Mouse (Mus musculus) ES-Bruce4 (cell line): ENCODE measurements around the gene Atp8a2. TPM values are rescaled to one million over a fixed set of nuclear protein-coding genes. Genes with fewer than 3 reads are reported as not detected.

Experiments
- H3K27ac ChIP-seq: 2 replicates; pipeline ENCODE4 v1.5.1; 2012; ENCODE audit warnings: low read length, inconsistent platforms; ENCODE audit not compliant: insufficient read depth
- H3K27me3 ChIP-seq: 2 replicates; pipeline ENCODE4 v1.6.1; 2012; ENCODE audit warnings: mild to moderate bottlenecking, low read length, inconsistent platforms; ENCODE audit not compliant: control insufficient read depth, poor library complexity, insufficient read depth, severe bottlenecking
- H3K36me3 ChIP-seq: 2 replicates; pipeline ENCODE4 v1.6.1; 2012; ENCODE audit warnings: inconsistent platforms, mild to moderate bottlenecking, low read length, moderate library complexity; ENCODE audit not compliant: control insufficient read depth, poor library complexity, insufficient read depth, severe bottlenecking
- H3K4me1 ChIP-seq: one replicate; pipeline ENCODE4 v1.8.1; 2011; ENCODE audit warnings: low read length; ENCODE audit not compliant: control insufficient read depth, insufficient read depth
- H3K4me3 ChIP-seq: 2 replicates; pipeline ENCODE4 v1.5.1; 2011; ENCODE audit warnings: low read depth, mild to moderate bottlenecking, low read length
- H3K9ac ChIP-seq: 2 replicates; pipeline ENCODE4 v1.6.1; 2012; ENCODE audit warnings: low read depth, mild to moderate bottlenecking, inconsistent platforms; ENCODE audit not compliant: poor library complexity, severe bottlenecking
- H3K9me3 ChIP-seq: replicated peaks from 2 replicates; pipeline ENCODE4 v1.6.1; 2012; ENCODE audit warnings: mild to moderate bottlenecking, low read length, inconsistent platforms; ENCODE audit not compliant: control insufficient read depth, poor library complexity, insufficient read depth, severe bottlenecking
- CTCF ChIP-seq: IDR thresholded peaks from one replicate; pipeline ENCODE4 v1.8.1; 2011; ENCODE audit warnings: low read depth, low read length
- EP300 ChIP-seq: IDR thresholded peaks from 2 replicates; pipeline ENCODE4 v1.6.1; 2011; ENCODE audit warnings: low read depth, low read length; ENCODE audit not compliant: insufficient read depth
- POLR2A ChIP-seq: IDR thresholded peaks from one replicate; pipeline ENCODE4 v1.8.1; 2011; ENCODE audit warnings: low read length; ENCODE audit not compliant: insufficient read depth
- polyA plus RNA-seq: library from polyadenylated mRNA; stranded (reverse); fragments of >200 nt; gene quantifications from 2 replicates; pipeline ENCODE4 v1.2.4, GENCODE M21; 2011; ENCODE audit warnings: low read depth; ENCODE audit not compliant: missing spikeins, insufficient read depth, insufficient read length

Gene Atp8a2
- polyA plus RNA-seq, 1 experiment, result 1.1 TPM

GRCm38 (mm10) chr14:59966981-59967380 lies 230.0 kb downstream of the Atp8a2 start:
- H3K4me3 ChIP-seq, result no peak overlapping the region
- H3K4me1 ChIP-seq, result no peaks in the 10 kb centered on the region
- TF ChIP-seq POLR2A (no peak), CTCF (no peak), EP300 (no peak)
- no peaks in the 10 kb centered on the region for H3K27me3 ChIP-seq
- no peak overlapping the region for H3K27ac ChIP-seq
- no peak overlapping the region for H3K9ac ChIP-seq
- H3K36me3 ChIP-seq, result no peaks in the 10 kb centered on the region
- no peaks in the 10 kb centered on the region for H3K9me3 ChIP-seq

- TF ChIP-seq POLR2A (no peak), CTCF (no peak), EP300 (no peak)
- no peaks in the 10 kb centered on the region for H3K4me1 ChIP-seq
- no peak overlapping the region for H3K4me3 ChIP-seq
- H3K27ac ChIP-seq, result no peak overlapping the region
- no peaks in the 10 kb centered on the region for H3K27me3 ChIP-seq
- H3K36me3 ChIP-seq, result no peaks in the 10 kb centered on the region
- no peaks in the 10 kb centered on the region for H3K9me3 ChIP-seq
- H3K9ac ChIP-seq, result no peak overlapping the region
Measured at GRCm38 (mm10) chr14:59964569-59964968, 232.4 kb downstream of the Atp8a2 start.

- Histone ChIP-seq H3K36me3 (no peaks in the 10 kb centered on the region), H3K27ac (no peak overlapping the region), H3K9me3 (no peaks in the 10 kb centered on the region), H3K4me1 (no peaks in the 10 kb centered on the region), H3K4me3 (no peak overlapping the region), H3K27me3 (no peaks in the 10 kb centered on the region), H3K9ac (no peak overlapping the region)
- TF ChIP-seq POLR2A, result no peak
- TF ChIP-seq EP300, result no peak
- TF ChIP-seq CTCF, result no peak
Measured at GRCm38 (mm10) chr14:59960961-59961360, 236.0 kb downstream of the Atp8a2 start.

- no peaks in the 10 kb centered on the region for H3K4me1 ChIP-seq
- H3K36me3 ChIP-seq, result no peaks in the 10 kb centered on the region
- no peak overlapping the region for H3K27ac ChIP-seq
- TF ChIP-seq CTCF (no peak), POLR2A (no peak), EP300 (no peak)
- H3K9me3 ChIP-seq, result no peaks in the 10 kb centered on the region
- H3K27me3 ChIP-seq, result no peaks in the 10 kb centered on the region
- no peak overlapping the region for H3K9ac ChIP-seq
- no peak overlapping the region for H3K4me3 ChIP-seq
Measured at GRCm38 (mm10) chr14:59960214-59960890, 236.6 kb downstream of the Atp8a2 start.

GRCm38 (mm10) chr14:59959723-59960122 lies 237.3 kb downstream of the Atp8a2 start:
- H3K27me3 ChIP-seq, result no peaks in the 10 kb centered on the region
- H3K4me3 ChIP-seq, result no peak overlapping the region
- no peak overlapping the region for H3K9ac ChIP-seq
- no peaks in the 10 kb centered on the region for H3K9me3 ChIP-seq
- H3K36me3 ChIP-seq, result no peaks in the 10 kb centered on the region
- H3K4me1 ChIP-seq, result no peaks in the 10 kb centered on the region
- TF ChIP-seq POLR2A (no peak), EP300 (no peak), CTCF (no peak)
- no peak overlapping the region for H3K27ac ChIP-seq

GRCm38 (mm10) chr14:59949983-59950382 lies 247.0 kb downstream of the Atp8a2 start:
- no peak overlapping the region for H3K9ac ChIP-seq
- no peak for TF ChIP-seq POLR2A
- no peak for TF ChIP-seq EP300
- no peak for TF ChIP-seq CTCF
- H3K4me1 ChIP-seq, result no peaks in the 10 kb centered on the region
- no peak overlapping the region for H3K4me3 ChIP-seq
- no peaks in the 10 kb centered on the region; the same call in 1 of the 2 replicates for H3K27me3 ChIP-seq
- no peak overlapping the region for H3K27ac ChIP-seq
- H3K36me3 ChIP-seq, result no peaks in the 10 kb centered on the region
- 0 out of 2 replicates have a peak, but pooled peaks cover 2% of the 10 kb centered on the region for H3K9me3 ChIP-seq
